In the genomic region with DNA sequence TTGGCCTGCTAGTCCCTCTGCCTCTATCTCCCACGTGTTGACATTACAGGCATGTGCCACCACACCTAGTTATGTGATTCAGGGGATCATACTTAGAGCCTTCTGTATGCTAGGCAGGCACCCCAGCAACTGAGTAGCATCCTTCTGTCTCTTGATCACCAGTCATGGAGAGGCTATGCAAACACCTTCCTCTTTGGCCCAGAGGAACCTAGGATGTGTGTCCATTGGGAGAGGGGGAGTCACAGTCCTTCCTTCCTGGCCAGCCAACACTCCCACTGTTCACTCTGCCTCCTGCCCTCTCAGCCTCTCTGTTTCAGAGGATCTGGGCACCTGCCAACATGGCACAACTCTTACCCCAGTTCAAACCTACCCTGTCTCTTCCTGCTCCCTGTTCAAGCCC, we compare ENCODE assay signal across 17 mouse cellular contexts. TPM values are rescaled to one million over a fixed set of nuclear protein-coding genes. Genes with fewer than 3 reads are reported as not detected.
"Had no signal": no experiment of that assay in that cellular context is flagged by ENCODE, and none has a peak within 500 bp of the region (broad histone marks: within the 10 kb centered on the region; RNA-seq: fewer than 3 reads in every experiment).

No protein-coding gene starts in this region.

- H3K27ac ChIP-seq: neural tube, embryonic 13.5 days; neural tube, embryonic 15.5 days; stomach, embryonic 15.5 days; stomach, postnatal 0 days had no signal

- H3K4me3 ChIP-seq: neural tube, embryonic 13.5 days; neural tube, embryonic 15.5 days; stomach, embryonic 15.5 days had no signal

- DNase-seq: retina, postnatal 1 day; right cerebral cortex, adult 18-20 months; right cerebral cortex, postnatal 14 days; right cerebral cortex, postnatal 25 days; right cerebral cortex, postnatal 4 days; spleen, adult 18-20 months; thymus, adult 18-20 months; thymus, adult 2 months; thymus, postnatal 14 days; thymus, postnatal 25 days; thymus, postnatal 36 days; thymus, postnatal 4 days had no signal

RNA-seq across cellular contexts. Expression of a gene that starts 6.8 kb away (rescaled TPM):
- total RNA-seq: neutrophil, adult 5-6 weeks had no signal

RNA-seq across cellular contexts. Expression of a gene that starts 34.2 kb away (rescaled TPM):
- total RNA-seq: neutrophil, adult 5-6 weeks had no signal
